Mouse (Mus musculus): Measurements from ENCODE around the gene Zfp629.
"Not testable (repeated sequence)": the region's sequence is repeated elsewhere in the genome, so short reads cannot be mapped to it uniquely, and the experiment has no call there.

Zfp629 gene

GRCm38 (mm10) chr7:127614891-127615843 is at the start of gene Zfp629:
Gene Zfp629 (minus strand): TSS chr7:127615797.
- peak; percentile 91 for DNase-seq (ENCODE audit: extremely low spot score, low spot score)

GRCm38 (mm10) chr7:127662926-127663325 is 47.3 kb upstream of the Zfp629 start:
- no peak for DNase-seq (ENCODE audit: extremely low spot score, low spot score)

GRCm38 (mm10) chr7:127661833-127662232 is 46.2 kb upstream of the Zfp629 start:
- no peak for DNase-seq (ENCODE audit: extremely low spot score, low spot score)

DNA sequence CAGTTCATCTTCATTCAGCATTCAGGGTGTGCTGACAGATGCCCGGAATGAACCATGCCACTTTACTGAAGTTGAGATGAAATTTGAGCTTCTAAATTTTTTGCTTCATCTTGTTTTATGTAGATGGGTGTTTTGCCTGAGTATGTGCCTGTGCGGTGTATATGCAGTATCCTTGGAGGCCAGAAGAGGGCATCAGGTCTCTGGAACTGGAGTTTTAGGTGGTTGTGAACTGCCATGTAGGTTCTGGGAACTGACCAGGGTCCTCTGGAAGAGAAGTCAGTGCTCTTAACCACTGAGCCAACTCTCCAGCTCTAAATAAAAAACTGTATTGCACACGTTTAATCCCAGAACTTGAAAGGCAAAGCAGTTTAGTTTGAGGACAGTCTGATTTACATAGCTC is 45.3 kb upstream of the Zfp629 start:
- DNase-seq (ENCODE audit: extremely low spot score, low spot score) = no peak

DNA sequence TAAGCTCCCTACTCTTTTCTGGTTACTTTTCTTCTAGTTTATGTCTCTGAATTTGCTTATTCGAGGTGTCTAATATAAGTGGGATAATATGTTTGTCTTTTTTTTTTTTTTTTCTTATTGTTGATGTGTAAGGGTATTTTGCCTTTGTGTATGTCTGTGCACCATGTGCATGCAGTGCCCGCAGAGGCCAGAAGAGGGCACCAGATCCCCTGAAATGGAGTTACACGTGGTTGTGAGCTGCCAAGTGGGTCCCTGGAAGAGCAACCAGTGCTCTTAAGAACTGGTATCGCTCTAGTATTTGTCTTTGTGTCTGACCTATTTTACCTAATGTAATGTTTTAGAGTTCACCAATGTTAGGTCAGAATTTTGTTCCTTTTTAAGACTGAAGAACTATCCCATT is 41.3 kb upstream of the Zfp629 start:
- peak; percentile 78 for DNase-seq (ENCODE audit: extremely low spot score, low spot score)

DNA sequence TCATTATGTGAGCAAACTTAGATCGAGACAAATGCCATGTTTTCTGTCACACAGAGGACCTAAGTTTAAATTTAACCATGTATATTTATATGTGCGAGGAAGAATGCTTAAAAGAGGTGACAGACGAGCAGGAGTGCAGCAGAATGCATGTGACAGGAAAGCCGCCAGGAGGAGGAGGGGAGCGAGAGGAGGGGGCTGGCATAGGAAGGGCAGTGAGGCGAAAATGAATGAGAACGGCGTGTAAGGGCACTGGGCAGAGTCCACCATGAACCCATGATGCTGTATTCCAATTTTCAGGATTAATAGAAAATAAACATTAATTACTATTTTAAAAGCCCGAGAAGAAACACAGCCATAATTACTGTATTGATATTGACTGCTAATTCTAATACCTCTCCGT is 38.7 kb upstream of the Zfp629 start:
- DNase-seq (ENCODE audit: extremely low spot score, low spot score) = no peak

DNA sequence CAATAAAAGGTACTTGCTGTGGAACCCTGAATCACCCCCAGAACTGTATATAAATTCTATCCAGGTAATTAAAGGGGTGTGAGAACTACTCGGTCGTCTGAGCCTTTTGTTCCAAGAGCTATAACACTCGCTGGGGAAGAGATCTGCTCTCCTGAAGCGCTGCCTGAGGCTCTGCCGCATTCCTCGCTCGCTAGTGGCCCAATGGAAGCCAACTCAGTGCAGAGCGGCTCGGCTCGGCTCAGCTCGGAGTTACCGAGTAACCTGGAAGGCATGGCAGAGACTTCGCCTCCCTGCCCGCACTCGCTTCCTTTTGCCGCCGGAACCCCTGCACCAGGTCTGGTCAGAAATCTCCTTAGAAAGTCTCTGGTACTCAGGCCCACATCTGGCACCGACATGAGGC is 36.5 kb upstream of the Zfp629 start:
- peak; percentile 38 for DNase-seq (ENCODE audit: extremely low spot score, low spot score)

DNA sequence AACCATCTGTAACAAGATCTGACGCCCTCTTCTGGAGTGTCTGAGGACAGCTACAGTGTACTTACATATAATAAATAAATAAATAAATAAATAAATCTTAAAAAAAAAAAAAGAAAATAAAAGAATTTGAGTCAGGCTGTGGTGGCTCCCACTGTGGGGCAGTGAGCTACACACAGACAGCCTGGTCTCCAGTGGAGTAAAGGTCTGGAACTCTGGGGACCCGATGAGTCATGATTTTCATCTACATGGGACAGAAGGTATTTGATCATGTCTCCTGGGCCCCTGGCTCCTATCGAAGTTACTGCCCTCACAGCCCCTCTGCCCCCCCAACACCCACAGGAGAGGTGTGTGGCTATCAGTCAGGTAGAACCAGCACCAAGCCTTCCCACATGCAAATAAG is 36.0 kb upstream of the Zfp629 start:
- DNase-seq (ENCODE audit: extremely low spot score, low spot score) = no peak

DNA sequence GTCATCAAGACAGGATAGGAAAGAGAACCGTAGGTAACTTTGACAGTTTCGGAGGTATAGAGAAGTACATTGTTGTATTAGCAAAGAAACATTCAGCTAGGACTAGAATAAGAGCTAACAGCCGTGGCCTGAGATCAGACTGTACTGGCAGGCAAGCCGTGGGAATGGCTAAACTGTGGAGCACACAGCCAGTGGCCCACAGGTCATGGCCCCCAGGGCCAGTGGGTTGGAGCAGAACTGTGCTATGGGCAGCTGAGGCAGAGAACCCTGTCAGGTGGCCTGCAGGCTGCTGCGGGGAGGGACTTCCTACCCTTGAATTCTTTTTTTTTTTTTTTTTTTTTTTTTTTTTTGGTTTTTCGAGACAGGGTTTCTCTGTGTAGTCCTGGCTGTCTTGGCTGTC is 33.6 kb upstream of the Zfp629 start:
- DNase-seq (ENCODE audit: extremely low spot score, low spot score) = no peak

- no peak for DNase-seq (ENCODE audit: extremely low spot score, low spot score)
These were observed 33.1 kb upstream of the Zfp629 start for GRCm38 (mm10) chr7:127648516-127649201.

DNA sequence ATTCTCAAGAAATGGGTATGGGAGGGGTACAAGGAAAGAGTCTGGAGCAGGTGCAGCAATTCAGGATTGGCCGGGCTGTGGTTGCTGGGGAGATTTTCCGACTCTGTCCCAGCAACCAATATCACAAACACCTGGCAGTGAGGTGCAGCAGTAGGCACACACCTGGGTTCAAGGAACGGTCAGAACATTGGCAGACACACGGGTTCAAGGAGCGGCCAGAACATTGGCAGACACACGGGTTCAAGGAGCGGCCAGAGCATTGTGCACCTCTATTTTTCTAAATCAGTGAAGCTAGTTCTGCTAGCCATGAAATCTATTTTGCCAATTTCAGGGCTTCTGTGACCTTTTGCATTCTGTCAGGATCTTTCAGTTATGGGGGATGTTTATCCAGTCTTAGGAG is 32.0 kb upstream of the Zfp629 start:
- DNase-seq (ENCODE audit: extremely low spot score, low spot score) = not testable (repeated sequence)

DNA sequence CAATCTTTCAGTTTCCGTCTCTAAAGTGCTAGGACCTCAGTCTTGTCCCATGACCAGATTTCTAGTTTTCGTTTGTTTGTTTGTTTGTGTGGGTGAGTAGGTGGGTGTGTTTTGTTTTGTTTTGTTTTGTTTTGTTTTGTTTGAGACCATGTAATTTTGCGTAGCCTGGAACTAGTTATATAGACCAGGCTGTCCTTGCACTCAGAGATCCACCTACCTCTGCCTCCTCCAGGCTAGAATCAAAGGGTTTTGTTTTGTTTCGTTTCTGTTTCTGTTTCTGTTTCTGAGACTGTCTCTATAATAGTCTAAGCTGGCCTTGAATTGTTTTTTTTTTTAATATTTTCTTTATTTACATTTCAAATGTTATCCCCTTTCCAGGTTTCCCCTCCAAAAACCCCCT is 30.8 kb upstream of the Zfp629 start:
- DNase-seq (ENCODE audit: extremely low spot score, low spot score) = no peak

DNA sequence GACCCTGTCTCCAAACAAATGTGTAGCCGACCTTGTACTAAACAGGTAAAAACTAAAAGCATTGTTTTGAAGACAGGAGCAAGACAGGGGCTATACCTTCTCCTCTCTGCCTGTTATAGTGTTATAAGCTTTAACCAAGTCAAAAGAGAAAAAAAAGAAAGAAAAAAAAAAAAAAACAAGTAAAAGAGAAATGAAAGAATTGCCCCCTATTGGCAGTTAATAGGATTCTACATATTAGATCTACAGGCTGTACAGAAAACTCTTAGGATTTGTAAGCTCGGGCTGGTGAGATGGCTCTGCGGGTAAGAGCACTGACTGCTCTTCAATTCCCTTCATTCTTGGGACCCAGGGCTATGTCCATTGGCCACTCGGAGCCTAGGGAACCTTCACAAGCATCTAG is 26.7 kb upstream of the Zfp629 start:
- no peak for DNase-seq (ENCODE audit: extremely low spot score, low spot score)

DNA sequence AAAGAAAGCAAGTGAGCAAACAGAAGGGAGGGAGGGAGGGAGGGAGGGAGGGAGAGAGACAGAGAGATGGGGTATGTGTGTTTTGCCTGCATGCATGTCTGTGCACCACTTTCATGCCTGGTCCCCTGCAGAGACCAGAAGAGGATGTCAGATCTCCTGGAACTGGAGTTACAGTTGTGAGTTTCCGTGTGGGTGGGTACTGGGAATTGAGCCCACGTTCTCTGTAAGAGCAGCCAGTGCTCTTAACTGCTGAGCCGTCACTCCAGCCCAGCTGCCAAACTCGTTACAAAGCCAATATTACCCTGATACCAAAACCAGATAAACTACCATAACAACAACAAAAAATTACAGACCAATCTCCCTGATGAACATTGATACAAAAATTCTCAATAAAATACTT is 25.7 kb upstream of the Zfp629 start:
- no peak for DNase-seq (ENCODE audit: extremely low spot score, low spot score)

DNA sequence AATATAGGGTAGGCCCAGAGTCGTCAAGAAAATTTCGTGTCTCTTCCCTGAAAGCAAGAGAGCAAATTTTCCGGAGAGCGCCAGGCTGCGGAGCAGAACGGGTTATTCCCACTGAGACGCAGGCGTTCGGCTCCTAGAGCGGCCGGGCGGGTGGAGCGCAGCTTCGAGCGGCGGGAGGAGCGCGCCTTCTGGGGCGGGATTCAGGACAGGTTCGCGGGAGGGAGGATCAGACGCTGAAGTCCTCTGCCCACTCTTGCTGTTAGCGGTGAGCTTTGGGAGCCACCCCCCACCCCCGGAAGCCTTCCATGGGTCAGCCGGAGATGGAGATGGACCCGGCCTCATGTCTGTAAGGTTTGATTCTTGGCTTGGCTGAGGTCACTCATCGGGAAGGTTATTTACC is 21.4 kb upstream of the Zfp629 start:
- peak; percentile 75 for DNase-seq (ENCODE audit: extremely low spot score, low spot score)

DNA sequence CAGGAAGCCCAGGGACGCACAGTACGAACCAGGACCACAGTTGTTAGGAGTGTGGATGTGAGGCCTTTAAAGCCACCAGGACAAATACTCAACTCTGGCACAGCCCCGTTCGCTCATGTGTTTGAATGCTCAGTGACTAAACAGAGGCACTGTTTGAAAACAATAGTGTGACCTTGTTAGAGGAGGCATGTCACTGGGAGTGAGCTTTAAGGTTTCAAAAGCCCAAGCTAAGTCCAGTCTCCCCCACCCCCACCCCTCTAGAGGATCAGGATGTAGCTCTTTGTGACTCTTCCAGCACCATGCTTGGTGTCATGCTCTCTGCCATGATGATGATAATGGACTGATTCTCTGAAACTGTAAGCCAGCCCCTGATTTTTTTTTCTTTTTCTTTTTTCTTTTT is 15.8 kb upstream of the Zfp629 start:
- no peak for DNase-seq (ENCODE audit: extremely low spot score, low spot score)

GRCm38 (mm10) chr7:127628646-127629045 is 13.0 kb upstream of the Zfp629 start:
- DNase-seq (ENCODE audit: extremely low spot score, low spot score) = no peak

GRCm38 (mm10) chr7:127626471-127626870 is 10.9 kb upstream of the Zfp629 start:
- DNase-seq (ENCODE audit: extremely low spot score, low spot score) = no peak

- DNase-seq (ENCODE audit: extremely low spot score, low spot score) = no peak
These were observed 10.4 kb upstream of the Zfp629 start for GRCm38 (mm10) chr7:127626039-127626438.

DNA sequence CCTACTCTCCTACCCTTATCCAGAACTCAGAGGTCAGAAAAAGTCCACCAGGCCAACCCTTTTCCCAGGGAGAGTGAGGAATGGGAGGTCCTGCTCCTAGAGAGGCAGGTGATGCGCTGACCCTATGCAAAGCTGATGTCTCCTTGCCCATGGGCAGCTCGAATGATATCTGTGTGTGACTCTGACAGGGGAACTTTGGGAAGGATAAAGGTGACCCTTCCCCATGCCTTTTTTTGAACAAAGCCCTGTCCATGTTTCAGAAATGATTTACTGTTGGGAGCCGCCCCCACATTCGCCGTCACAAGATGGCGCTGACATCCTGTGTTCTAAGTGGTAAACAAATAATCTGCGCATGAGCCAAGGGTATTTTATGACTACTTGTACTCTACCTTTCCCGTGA is 2.8 kb upstream of the Zfp629 start:
- DNase-seq (ENCODE audit: extremely low spot score, low spot score) = not testable (repeated sequence)

DNA sequence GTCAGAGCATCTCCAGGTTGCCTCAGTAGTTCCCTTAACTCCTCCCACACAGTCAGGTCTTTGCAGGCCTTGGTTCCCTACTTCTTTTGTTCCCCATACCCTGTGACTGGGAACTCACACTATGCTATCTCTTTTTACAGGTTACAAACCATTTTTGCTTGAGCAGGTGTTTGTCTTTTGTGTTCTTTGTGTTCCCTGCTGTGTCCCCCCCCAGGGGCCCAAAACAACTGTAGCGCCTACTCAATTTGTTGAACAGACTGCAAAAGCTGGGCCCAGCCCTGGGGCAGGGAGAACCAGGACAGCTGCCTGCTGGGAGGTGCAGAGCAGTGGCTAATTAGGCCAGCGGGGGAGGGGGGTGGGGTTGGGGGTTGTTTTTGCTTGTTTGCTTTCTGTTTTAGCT is 2.4 kb upstream of the Zfp629 start:
- no peak for DNase-seq (ENCODE audit: extremely low spot score, low spot score)

DNA sequence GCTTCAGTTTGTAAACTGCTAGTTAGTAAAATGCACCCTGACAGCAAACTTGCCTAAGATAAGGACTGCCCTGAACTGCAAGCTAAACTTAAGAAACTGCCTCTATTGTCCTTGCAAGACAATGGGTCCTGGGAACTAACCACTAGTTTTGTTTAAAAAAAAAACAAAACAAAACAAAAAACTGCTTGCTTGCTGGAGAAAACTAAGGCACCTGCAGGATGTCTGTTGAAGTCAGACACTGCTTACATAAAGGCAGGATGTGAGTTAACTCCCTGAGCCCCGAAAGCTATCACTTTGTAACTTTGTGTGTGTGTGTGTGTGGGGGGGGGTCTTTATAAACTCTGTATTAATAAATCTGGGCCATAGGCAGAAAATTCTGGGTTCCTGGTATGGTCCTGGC is 1.3 kb upstream of the Zfp629 start:
- DNase-seq (ENCODE audit: extremely low spot score, low spot score) = no peak

GRCm38 (mm10) chr7:127616336-127616735 is 739 bp upstream of the Zfp629 start:
- DNase-seq (ENCODE audit: extremely low spot score, low spot score) = no peak
